Mouse (Mus musculus): ENCODE measurements around the gene 6030468B19Rik. TPM values are rescaled to one million over a fixed set of nuclear protein-coding genes. Genes with fewer than 3 reads are reported as not detected.
"Not testable (repeated sequence)": the region's sequence is repeated elsewhere in the genome, so short reads cannot be mapped to it uniquely, and the experiment has no call there.

6030468B19Rik gene
- total RNA-seq, 2 experiments from 2014 or later: not detected

DNA sequence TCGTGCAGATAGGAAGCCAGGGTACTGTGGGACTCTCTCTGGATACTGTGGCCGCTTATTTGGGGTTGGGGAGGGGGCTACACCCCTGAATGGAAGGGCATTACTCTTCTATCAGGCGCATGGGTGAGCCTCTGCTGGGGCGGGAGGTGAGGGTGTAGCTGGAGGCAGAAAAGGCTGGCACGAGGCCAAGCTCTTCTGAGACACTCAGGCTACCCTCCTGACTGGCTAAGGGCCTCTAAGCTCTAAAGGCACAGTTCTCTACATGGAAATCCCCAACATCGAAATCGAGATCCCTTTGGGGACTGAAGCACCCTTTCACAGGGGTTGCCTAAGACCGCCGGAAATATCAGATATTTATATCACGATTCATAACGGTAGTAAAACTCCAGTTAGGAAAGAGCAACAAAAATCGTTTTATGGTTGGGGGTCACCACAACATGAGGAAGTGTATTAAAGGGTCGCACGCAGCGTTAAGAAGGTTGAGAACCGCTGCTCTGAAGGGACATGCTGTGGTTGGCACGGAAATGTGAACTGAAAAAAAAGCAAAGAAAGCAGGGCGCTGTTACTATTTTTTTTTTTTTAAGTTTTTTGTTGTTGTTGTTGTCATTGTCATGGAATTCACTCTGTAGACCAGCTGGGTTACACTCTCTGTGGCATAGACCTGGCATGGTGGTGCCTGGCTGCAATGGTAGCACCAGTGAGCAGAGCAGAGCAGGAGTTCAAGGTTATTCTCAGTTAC is 30.9 kb downstream of the 6030468B19Rik start:
- no peak for DNase-seq (ENCODE audit: low spot score in 2 of 2)

DNA sequence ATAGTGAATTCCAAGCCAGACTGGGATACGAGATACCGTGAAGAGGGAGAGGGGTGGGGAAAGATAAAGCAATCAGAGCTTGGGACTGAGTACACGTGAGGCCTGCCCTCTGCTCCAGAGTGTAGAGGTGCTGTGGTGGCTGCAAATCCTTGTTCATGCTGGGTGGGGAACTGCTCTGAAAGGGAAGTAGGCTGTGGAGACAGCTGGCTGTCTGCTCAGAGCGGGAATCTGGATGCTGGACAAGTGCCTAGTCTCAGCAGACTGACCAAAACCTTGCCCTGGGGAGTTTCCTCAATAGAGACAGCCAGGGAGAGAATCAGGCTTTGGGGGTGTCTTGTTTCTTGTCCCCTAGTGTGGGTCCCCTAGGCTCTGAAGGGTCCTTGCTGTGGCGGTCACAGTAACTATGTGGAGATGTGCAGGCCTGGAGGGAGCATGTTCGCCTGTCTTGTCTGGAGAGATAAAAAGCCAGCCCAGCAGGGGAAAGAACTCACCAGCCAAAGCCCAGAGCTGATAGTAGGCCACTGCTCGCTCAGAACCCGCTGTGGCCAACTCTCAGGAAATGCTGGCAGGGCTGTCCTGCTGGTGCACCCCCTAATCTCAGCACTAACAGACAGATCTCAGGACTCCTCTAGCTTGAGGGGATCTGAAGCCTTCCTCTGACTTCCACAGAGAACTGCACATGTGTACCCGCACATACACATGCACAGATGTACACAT is 31.6 kb downstream of the 6030468B19Rik start:
- DNase-seq (ENCODE audit: low spot score in 2 of 2): no peak

DNA sequence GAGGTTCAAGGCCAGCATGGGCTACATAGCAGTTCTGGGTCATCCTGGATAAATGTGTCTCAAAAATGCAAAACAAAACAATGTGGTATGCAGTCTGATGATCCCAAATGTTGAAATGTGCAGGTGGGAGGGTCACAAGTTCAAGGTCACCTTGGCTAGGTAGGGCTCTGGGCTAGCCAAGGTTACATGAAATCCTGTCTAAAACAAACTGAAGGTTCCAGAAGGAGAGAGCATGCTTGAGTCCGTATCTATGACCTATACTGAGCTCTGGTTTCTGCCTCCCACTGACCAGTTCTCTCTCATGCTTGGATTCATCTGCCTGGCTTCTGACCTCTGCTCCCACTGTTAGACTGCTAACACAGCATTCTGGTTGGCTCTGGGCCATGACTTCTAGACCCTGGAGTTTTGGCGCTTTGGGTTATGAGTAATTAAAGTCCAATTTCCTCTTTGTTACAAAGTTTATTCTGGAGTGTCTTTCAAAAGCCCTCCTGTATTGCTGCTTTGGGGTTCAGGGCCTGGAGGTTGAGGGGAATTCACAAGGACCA is 32.3 kb downstream of the 6030468B19Rik start:
- no peak for DNase-seq (ENCODE audit: low spot score in 2 of 2)

DNA sequence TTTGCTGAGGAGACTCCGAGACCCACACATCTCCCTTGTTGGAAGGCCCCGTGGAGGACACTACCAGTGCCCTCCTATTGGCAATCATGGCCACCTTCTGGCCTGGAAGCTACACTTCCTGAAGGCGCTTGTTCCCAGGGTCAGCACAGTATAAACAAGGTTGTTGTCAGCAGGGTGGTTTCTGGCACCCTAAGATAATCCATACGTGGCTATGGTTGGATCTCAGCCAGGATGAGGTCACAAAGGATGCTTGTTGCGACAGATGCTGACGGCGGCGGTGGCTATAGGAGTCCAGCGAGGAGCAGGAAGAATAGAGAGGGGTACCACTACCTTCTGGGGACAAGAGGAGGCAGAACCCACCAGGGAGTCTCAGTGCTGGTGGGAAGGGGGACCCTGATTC is 32.9 kb downstream of the 6030468B19Rik start:
- DNase-seq (ENCODE audit: low spot score in 2 of 2): no peak

DNA sequence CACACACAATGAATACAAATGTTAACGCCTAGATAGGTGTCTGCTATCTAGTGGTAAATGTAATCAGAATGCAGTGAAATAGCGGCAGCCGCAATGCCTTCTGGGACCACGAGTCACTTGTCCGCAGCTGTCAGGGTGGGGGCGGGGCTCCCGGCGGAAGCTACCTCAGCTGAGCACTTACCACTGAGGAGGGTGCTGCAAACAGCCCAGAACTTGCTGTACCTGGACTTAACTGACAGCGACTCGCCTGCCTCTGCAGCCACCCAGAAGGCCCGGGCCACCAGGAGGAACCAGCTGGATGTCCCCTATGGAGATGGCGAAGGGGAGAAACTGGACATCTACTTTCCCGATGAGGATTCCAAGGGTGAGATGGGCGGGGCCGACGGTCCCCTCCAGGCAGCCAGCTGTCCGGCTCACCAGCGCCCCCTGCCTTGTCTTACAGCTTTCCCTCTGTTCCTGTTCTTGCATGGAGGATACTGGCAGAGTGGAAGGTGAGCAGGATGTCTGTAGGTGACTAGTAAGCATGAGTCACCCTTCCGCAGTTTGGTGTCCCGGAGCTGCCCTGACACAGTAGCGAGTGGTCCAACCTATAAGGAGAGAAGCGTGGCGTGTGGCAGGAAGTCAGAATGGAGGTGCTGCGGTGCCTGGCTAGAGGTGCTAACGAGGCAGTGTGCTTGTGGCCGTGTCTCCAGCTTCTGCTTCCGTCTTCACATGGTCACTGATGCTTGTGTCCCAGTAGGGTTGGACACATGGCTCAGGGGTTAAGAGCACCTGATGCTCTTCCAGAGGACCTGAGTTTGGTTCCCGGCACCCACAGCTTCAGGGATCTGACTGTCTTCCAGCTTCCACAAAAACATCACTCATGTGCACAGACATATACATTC is 34.9 kb downstream of the 6030468B19Rik start:
- DNase-seq (ENCODE audit: low spot score in 2 of 2): peak; percentile 71 to 78

DNA sequence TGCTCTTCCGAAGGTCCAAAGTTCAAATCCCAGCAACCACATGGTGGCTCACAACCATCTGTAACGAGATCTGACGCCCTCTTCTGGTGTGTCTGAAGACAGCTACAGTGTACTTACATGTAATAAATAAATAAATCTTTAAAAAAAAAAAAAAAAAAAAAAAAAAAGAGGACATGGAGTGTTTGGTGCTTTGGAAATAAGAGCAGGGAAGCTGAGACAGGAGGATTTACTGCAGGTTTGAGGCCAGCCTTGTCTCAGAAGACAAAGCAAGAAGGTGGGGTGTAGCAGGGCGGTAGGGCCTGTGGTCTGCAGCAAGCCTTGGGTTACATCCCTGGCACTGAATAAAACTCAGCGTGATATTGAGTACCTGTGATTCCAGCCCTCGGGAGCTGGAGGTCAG is 36.0 kb downstream of the 6030468B19Rik start:
- not testable (repeated sequence) for DNase-seq (ENCODE audit: low spot score in 2 of 2)

DNA sequence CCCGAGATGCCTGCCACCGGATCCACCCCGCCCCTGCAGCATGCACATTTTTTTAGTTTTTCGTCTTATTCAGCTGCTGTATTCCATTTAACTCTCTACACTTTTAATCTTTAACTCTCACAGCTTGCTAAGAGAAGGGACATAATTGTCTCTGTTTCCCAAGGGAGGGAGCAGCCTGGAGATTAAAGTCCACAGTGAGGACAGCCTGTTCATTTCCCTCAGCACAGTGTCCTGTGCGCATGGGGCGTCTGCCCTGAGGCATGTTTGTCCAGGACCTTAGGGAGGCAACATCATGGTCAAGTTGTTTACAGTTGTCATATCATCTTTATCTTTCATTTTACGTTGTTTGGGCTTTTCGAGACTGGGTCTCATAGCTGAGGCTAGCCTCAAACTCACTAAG is 36.6 kb downstream of the 6030468B19Rik start:
- no peak for DNase-seq (ENCODE audit: low spot score in 2 of 2)

DNA sequence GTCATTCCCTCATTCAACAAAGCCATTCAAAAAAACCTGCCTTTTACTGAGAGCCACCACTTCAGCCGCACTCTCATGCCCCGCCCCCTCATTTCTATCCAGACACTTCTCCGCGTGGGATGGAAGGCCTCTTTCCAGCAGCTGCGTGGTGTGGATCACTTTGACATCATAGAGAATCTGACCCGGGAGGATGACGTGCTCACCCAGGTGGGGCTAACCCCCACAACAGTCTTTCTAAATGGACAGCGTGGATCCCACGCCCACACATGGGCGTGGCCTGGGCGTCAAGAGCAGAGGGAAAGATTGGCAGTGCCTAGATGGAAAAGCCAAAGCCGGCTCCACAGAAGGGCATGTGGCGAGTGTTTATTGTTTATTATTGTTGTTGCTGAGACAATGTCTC is 38.8 kb downstream of the 6030468B19Rik start:
- DNase-seq (ENCODE audit: low spot score in 2 of 2): peak; percentile 55 to 66

DNA sequence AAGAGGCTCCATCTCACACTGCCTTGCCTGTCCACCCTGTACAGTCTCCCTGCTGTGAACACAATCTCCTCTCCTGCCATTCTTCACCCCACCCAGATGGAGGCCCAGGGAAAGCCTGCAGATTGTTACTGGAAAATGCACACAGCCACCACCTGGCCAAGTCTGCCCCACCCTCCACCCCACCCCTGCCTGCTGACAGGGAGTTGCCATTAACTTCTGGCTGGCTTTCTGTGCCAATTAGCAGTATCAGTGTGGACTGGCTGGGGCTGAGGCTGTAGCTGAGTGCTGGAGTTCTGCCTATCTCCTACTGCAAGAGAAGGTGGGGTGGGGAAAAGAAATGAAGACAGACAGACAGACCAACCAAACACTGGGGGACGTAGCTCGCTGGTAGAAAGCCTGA is 41.1 kb downstream of the 6030468B19Rik start:
- DNase-seq (ENCODE audit: low spot score in 2 of 2): no peak

DNA sequence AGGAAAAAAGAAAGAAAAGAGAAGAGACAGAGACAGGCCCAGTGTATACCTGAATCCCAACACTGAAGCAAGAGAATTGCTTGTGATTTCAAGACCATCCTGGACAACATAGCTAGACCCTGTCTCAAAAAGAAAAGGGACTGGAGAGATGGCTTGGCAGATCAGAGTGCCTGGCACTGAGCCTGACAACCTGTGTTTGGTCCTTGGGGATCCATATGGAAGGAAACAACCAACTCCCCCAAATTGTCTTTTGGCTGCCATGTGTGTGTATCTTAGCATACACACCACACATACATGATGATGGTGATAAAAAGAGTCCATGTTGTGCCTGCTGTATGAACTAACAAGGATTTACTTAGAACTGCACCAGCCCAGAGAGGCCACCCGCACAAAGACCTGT is 41.6 kb downstream of the 6030468B19Rik start:
- no peak for DNase-seq (ENCODE audit: low spot score in 2 of 2)

DNA sequence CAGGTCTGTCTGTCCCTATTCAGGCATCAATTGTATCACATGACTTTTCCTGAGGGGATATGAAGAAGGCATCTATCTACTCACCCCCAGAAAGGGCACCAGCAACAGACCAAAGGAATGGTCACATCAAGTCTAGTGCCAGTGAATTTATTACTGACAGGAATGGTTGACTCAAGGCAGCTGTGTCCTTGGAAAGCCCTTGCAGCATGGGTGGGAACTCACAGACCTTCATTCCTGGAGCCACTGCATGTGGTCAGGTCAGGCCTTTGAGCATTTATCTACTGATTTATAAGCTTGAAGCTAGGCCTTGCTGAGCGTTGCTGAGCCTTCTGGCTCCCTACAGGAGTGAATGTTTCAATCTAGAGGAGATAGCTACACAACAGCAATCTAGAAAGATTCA is 43.5 kb downstream of the 6030468B19Rik start:
- no peak for DNase-seq (ENCODE audit: low spot score in 2 of 2)

DNA sequence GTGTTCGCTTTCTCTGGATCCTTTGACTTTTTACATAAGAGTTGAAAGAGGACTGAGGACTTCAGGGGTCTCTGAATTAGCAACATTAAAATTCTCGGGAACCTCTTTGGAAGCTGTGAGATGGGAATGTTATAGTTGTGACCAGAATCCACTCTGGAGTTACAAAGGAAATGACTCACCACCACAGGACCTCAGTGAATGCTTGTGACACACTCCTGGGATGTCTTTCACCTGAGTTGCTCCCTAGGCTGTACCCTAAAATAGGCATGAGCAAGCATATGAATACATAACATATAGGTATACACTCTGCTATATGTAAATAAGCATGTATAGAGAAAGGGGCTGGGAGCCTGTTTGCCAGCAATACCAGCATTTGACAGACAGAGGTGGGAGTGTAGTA is 46.0 kb downstream of the 6030468B19Rik start:
- no peak for DNase-seq (ENCODE audit: low spot score in 2 of 2)

DNA sequence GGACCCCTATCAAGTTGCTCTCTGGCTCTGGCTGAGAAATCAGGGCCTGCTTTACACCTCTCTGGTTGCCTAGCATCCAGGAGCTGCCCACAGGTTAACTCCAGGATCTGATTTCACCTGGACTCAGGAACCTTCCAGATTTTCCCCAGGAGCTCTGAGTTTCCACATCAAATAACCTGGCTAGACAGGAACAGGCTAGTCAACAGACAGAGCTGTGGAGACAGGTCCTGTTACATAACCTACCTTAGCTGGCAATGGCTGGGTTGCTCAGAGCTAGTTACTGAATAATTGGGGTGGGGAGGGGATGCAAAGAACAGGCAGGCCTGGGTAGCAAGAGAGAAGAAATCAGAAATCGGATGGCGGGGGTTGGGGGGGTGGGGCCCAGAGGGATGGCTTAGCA is 47.5 kb downstream of the 6030468B19Rik start:
- DNase-seq (ENCODE audit: low spot score in 2 of 2): no peak

DNA sequence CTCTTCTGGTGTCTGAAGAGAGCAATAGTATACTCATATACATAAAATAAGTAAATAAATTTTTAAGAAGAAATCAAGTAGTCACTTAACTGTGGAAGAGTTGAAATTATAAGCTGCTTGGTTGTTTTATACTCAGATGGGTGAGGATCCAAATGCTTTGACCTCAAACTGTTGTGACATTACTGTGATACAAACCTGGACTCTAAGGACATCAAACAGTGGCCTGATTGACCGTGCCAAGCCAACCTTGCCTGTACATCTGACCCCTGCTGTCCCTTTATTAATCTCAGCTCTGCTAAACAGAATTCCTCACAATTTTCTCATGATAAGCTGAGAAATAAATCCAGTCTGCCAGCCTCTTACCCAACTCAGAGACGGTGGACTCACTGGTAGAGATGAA is 48.2 kb downstream of the 6030468B19Rik start:
- DNase-seq (ENCODE audit: low spot score in 2 of 2): no peak

DNA sequence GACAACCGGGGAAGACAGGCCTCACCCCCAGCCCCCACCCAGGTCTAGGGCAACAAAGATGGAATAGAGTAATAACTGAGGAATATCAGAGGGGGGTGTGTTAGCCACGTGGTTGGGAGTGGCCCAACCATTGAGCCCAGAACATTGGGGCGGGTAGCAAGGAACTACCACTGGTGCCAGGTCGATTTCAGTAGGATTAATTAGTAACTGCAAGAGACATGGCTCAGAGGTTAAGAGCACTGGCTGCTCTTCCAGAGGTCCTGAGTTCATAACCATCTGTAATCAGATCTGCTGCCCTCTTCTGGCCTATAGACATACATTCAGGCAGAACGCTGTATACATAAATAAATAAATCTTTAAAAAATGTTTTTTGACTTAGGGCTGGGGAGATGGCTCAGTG is 49.2 kb downstream of the 6030468B19Rik start:
- no peak for DNase-seq (ENCODE audit: low spot score in 2 of 2)

DNA sequence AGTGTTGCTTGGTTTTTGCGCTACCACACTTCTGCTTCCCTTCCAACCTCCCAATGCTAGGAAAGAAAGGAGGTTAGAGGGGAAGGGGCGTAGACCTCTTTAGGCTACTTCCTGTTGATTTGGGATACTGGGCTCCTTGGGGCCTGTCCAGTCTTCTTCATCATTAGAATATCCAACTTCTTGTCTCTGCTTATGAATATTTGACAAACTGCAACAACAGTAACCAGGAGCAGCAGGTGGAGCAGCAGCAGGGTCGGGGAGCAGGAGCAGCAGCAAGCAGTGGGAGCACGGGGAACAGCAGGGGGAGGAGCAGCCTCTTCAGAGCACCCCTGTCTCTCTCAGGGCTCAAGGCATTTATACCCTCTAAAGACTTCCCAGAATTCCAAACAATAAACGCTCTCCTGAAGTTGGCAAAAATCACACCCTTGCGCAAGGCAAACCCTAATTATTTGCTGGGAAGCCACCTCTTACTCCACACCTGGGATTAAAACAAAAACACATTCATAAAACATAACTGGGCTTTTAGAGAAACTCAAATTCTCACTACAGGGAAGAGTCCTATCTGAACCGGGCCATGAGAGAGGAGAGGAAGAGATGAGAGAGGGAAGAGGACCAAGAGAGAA is 50.2 kb downstream of the 6030468B19Rik start:
- DNase-seq (ENCODE audit: low spot score in 2 of 2): no peak

DNA sequence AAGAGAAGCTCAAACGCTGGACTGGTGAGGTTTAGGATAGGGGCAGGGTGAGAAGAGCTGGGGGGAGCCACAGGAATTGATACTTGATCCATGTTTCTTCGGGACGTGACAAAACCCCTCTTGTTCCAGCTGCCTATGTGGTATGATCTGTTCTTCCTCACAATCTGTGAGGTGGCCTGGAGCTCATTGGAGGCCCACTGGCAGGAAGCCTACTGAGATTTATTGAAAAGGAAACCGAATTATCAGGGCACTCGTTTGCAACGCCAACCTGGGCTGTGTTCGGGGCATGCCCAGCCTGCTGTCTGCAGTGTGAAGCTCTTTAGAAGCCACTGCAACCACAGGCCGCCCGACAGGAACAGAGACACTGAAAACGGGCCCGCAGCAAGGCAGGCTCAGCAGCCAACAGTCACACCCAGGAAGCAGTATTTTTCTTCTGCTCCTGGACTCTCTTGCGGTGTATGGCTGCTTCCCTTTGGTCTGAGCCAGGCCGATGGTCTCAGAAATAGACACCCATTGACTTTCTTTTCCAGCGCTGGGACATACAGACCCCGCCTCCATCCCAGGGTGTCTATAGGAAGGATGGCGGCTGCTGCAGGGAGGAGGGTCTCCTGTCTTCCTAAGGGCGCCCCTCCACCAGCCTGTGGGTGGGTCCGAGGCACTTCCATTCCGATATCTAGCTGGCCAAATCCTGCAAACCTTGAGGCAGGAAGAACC is 51.0 kb downstream of the 6030468B19Rik start:
- DNase-seq (ENCODE audit: low spot score in 2 of 2): no peak

DNA sequence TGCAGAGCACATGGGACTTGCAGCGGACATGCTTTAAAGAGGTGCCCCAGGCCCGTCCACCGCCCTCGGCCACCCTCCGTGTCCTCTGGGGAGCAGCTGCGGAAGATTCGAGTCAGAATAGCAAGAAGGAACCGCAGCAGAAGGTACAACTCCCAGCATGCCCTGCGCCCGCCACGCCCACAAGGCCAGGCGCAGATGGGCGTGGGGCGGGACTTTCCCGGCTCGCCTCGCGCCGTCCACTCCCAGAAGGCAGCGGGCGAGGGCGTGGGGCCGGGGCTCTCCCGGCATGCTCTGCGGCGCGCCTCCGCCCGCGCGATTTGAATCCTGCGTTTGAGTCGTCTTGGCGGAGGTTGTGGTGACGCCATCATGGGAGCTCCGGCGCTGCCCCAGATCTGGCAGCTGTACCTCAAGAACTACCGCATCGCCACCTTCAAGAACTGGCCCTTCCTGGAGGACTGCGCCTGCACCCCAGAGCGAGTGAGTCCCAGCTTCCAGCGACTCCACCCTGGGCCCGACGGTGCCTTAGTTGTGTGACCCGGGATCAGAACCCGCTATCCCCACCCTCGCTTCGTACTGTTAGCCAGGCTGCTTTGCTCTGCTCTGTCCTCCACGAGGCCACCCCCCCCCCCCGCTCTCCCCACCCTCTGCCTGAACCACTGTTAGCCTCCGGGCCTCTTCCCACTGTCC is 51.7 kb downstream of the 6030468B19Rik start, which contains the start of gene Birc5:
Birc5 (plus strand) TSS at position 267 of the 687 bp plus-strand sequence.
- peak; percentile 95 to 97 for DNase-seq (ENCODE audit: low spot score in 2 of 2)

DNA sequence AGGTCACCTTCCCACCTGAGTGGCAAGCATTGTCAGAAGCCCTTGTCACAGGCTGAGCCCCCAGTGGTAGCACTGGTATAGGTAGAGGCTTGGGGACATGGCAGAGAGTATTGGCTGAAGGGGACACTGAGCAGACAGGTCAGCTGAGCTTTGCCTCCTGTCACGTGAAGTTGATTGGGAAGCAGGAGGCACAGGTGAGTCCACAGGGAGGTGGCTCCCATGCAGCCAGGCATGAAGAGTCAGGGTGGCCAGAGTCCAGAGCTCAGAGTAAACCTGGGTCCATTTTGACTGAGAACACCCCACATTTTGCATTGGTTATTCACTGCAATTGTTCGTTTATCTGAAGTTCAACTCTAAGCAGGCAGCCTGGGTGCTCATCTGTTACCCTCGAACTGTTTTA is 55.4 kb downstream of the 6030468B19Rik start:
- DNase-seq (ENCODE audit: low spot score in 2 of 2): no peak

DNA sequence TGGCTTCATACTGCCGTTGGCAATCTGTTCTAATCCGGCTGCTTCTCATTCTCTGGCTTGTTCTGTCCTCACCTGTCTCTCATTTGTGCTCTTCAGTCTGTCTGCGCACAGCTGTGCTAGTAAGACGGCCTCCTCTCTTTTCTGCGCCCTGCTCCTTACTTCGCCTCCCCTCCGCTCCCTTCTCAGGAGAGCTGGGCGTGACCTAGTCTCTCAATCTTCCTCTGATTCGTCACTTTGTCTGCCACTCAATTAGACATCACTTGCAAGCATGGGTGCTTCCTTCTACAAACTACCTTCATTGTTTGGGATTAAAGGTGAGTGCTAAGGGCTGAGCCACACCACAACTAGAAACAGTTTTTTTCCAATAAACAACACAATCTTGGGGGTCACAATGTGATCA is 56.8 kb downstream of the 6030468B19Rik start:
- no peak for DNase-seq (ENCODE audit: low spot score in 2 of 2)

Data from left cerebral cortex, adult 18-20 months (tissue).